Mouse (Mus musculus) C2C12 (cell line): ENCODE measurements around the gene Vps13a. TPM values are rescaled to one million over a fixed set of nuclear protein-coding genes. Genes with fewer than 3 reads are reported as not detected.

Source experiments
- H3K27me3 ChIP-seq: one replicate; pipeline ENCODE4 v1.6.1; 2011; ENCODE audit not compliant: control insufficient read depth, insufficient read depth, insufficient read length
- H3K36me3 ChIP-seq: one replicate; pipeline ENCODE4 v1.6.1; 2011; ENCODE audit not compliant: control insufficient read depth, insufficient read depth
- H3K4me3 ChIP-seq: one replicate; pipeline ENCODE4 v1.5.1; 2011; ENCODE audit warnings: mild to moderate bottlenecking, control low read depth; ENCODE audit not compliant: poor library complexity, insufficient read depth, severe bottlenecking
- H3K79me2 ChIP-seq: one replicate; pipeline ENCODE4 v1.6.1; 2011; ENCODE audit not compliant: control insufficient read depth, insufficient read depth
- H3K79me3 ChIP-seq: one replicate; pipeline ENCODE4 v1.6.1; 2011; ENCODE audit warnings: low read depth, control low read depth
- H3ac ChIP-seq: one replicate; pipeline ENCODE3; 2011; ENCODE audit warnings: low read depth; ENCODE audit not compliant: control insufficient read depth, insufficient read length
- CEBPB ChIP-seq: IDR thresholded peaks from one replicate; pipeline ENCODE4 v1.6.1; 2011; ENCODE audit warnings: low read depth, mild to moderate bottlenecking, control low read depth, moderate library complexity
- CTCF ChIP-seq: IDR thresholded peaks from one replicate; pipeline ENCODE4 v1.5.1; 2011; ENCODE audit not compliant: control insufficient read depth, insufficient read depth, insufficient read length
- FOSL1 ChIP-seq: IDR thresholded peaks from one replicate; pipeline ENCODE4 v1.8.0; 2011; ENCODE audit warnings: mild to moderate bottlenecking, low read length; ENCODE audit not compliant: poor library complexity, insufficient read depth, severe bottlenecking
- MAX ChIP-seq: IDR thresholded peaks from one replicate; pipeline ENCODE4 v1.6.1; 2011; ENCODE audit warnings: mild to moderate bottlenecking, control low read depth
- MYOD1 ChIP-seq: IDR thresholded peaks from one replicate; pipeline ENCODE4 v1.6.1; 2011; ENCODE audit warnings: low read depth; ENCODE audit not compliant: control insufficient read depth, insufficient read length
- MYOG ChIP-seq: IDR thresholded peaks from one replicate; pipeline ENCODE4 v1.6.1; 2011; ENCODE audit not compliant: control insufficient read depth, insufficient read length; ENCODE audit errors: extremely low read depth
- USF1 ChIP-seq: IDR thresholded peaks from one replicate; pipeline ENCODE4 v1.6.1; 2011; ENCODE audit warnings: low read depth, mild to moderate bottlenecking, control low read depth, moderate library complexity
- polyA plus RNA-seq: library from polyadenylated mRNA; unstranded; fragments of >200 nt; fragmentation: generic; extraction: Trizol; gene quantifications from one replicate; pipeline ENCODE4 v1.2.1, GENCODE M21; 2012; ENCODE audit warnings: missing spikeins

The Vps13a gene
- polyA plus RNA-seq, 1 experiment: 3.0 TPM

GRCm38 (mm10) chr19:16585379-16585778 lies 195.4 kb downstream of the Vps13a start:
- Histone ChIP-seq H3K79me2 (no peaks in the 10 kb centered on the region), H3ac (no peak overlapping the region), H3K36me3 (no peaks in the 10 kb centered on the region), H3K4me3 (no peak overlapping the region), H3K27me3 (no peaks in the 10 kb centered on the region), H3K79me3 (no peaks in the 10 kb centered on the region)
- TF ChIP-seq CTCF (peak; percentile 15), MYOG (no peak)

- no peak overlapping the region for H3K4me3 ChIP-seq
- TF ChIP-seq MAX: no peak
- no peak for TF ChIP-seq MYOD1
- no peak for TF ChIP-seq USF1
- no peak for TF ChIP-seq CEBPB
- TF ChIP-seq CTCF: no peak
- no peak for TF ChIP-seq MYOG
- TF ChIP-seq FOSL1: no peak
- H3K79me2 ChIP-seq: no peaks in the 10 kb centered on the region
- H3K79me3 ChIP-seq: no peaks in the 10 kb centered on the region
- H3ac ChIP-seq: no peak overlapping the region
- H3K36me3 ChIP-seq: no peaks in the 10 kb centered on the region
- no peaks in the 10 kb centered on the region for H3K27me3 ChIP-seq
Observed at GRCm38 (mm10) chr19:16584546-16584945, 196.2 kb downstream of the Vps13a start.

- no peaks in the 10 kb centered on the region for H3K79me3 ChIP-seq
- TF ChIP-seq USF1 (no peak), MYOG (no peak), CEBPB (no peak), FOSL1 (no peak), MAX (no peak), CTCF (no peak), MYOD1 (no peak)
- no peak overlapping the region for H3ac ChIP-seq
- no peaks in the 10 kb centered on the region for H3K27me3 ChIP-seq
- H3K4me3 ChIP-seq: no peak overlapping the region
- H3K79me2 ChIP-seq: no peaks in the 10 kb centered on the region
- H3K36me3 ChIP-seq: no peaks in the 10 kb centered on the region
Observed at GRCm38 (mm10) chr19:16580501-16580900, 200.2 kb downstream of the Vps13a start.

- H3K79me2 ChIP-seq: no peaks in the 10 kb centered on the region
- H3K4me3 ChIP-seq: no peak overlapping the region
- no peaks in the 10 kb centered on the region for H3K36me3 ChIP-seq
- H3K27me3 ChIP-seq: no peaks in the 10 kb centered on the region
- no peaks in the 10 kb centered on the region for H3K79me3 ChIP-seq
- TF ChIP-seq CEBPB: no peak
- TF ChIP-seq MAX: no peak
- TF ChIP-seq MYOG: no peak
- TF ChIP-seq MYOD1: no peak
- TF ChIP-seq CTCF: no peak
- no peak for TF ChIP-seq USF1
- TF ChIP-seq FOSL1: no peak
- H3ac ChIP-seq: no peak overlapping the region
Observed at GRCm38 (mm10) chr19:16579656-16580260, 201.0 kb downstream of the Vps13a start.

- Histone ChIP-seq H3K27me3 (no peaks in the 10 kb centered on the region), H3ac (no peak overlapping the region), H3K36me3 (no peaks in the 10 kb centered on the region), H3K79me2 (no peaks in the 10 kb centered on the region), H3K4me3 (no peak overlapping the region), H3K79me3 (no peaks in the 10 kb centered on the region)
- TF ChIP-seq MYOD1: no peak
- no peak for TF ChIP-seq CTCF
- TF ChIP-seq USF1: no peak
- TF ChIP-seq FOSL1: no peak
- no peak for TF ChIP-seq MAX
- no peak for TF ChIP-seq CEBPB
- TF ChIP-seq MYOG: no peak
Observed at GRCm38 (mm10) chr19:16576790-16577189, 203.9 kb downstream of the Vps13a start.

Other genes starting within 250 kb of the Vps13a start
- gene Foxb2, start 92.9 kb upstream of the Vps13a start, polyA plus RNA-seq: not detected
- 17.0 TPM for gene Prune2, start 175.2 kb upstream of the Vps13a start, polyA plus RNA-seq